Mouse (Mus musculus) hindbrain, postnatal 0 days (tissue): ENCODE data around the gene Pim1. TPM values are rescaled to one million over a fixed set of nuclear protein-coding genes. Genes with fewer than 3 reads are reported as not detected.

Experiments used
- ATAC-seq: fragments of 200-750 bp; cut with Nextera tagmentation; 2 replicates; pipeline ENCODE4 v1.8.0; 2017; ENCODE audit warnings: mild to moderate bottlenecking, moderate TSS enrichment, moderate library complexity
- DNase-seq: peaks from one replicate; pipeline ENCODE4 v3.0.0-alpha.2; 2015; ENCODE audit warnings: low spot score
- H3K27ac ChIP-seq: fragments of 300-500 bp; sonication (generic); 2 replicates; pipeline ENCODE4 v1.5.1; 2014; ENCODE audit warnings: mild to moderate bottlenecking
- H3K27me3 ChIP-seq: fragments of 300-500 bp; sonication (generic); 2 replicates; pipeline ENCODE4 v1.6.1; 2014; ENCODE audit warnings: low read length, mixed read lengths; ENCODE audit not compliant: insufficient read depth
- H3K36me3 ChIP-seq: fragments of 300-500 bp; sonication (generic); 2 replicates; pipeline ENCODE4 v1.6.1; 2014; ENCODE audit warnings: low read length, mixed read lengths; ENCODE audit not compliant: insufficient read depth
- H3K4me1 ChIP-seq: fragments of 300-500 bp; sonication (generic); 2 replicates; pipeline ENCODE4 v1.6.1; 2014; ENCODE audit warnings: antibody characterized with exemption, low read length, mixed read lengths; ENCODE audit not compliant: insufficient read depth
- H3K4me2 ChIP-seq: fragments of 300-500 bp; sonication (generic); 2 replicates; pipeline ENCODE4 v1.6.1; 2014; ENCODE audit warnings: low read depth, mild to moderate bottlenecking, low read length, moderate library complexity, mixed read lengths
- H3K4me3 ChIP-seq: fragments of 300-500 bp; sonication (generic); 2 replicates; pipeline ENCODE4 v1.5.1; 2014; ENCODE audit warnings: low read length
- H3K9ac ChIP-seq: fragments of 300-500 bp; sonication (generic); replicated peaks from 2 replicates; pipeline ENCODE4 v1.6.1; 2014; ENCODE audit warnings: mild to moderate bottlenecking, low read length, moderate library complexity, mixed read lengths
- H3K9me3 ChIP-seq: fragments of 300-500 bp; sonication (generic); 2 replicates; pipeline ENCODE4 v1.6.1; 2016; ENCODE audit warnings: low read length, mixed read lengths
- CTCF ChIP-seq: IDR thresholded peaks from 2 replicates; pipeline ENCODE4 v1.5.1; 2016; ENCODE audit warnings: antibody characterized with exemption, control low read depth, low read depth
- WGBS: fragments of 180-500 bp; shearing (Covaris S2); extraction: QIAGEN DNeasy Blood & Tissue Kit; methylation state at CpG from one replicate; pipeline ENCODE4 v1.1.7; 2014; 5-methylcytosine and 5-hydroxymethylcytosine counted together
- polyA plus RNA-seq: library from polyadenylated mRNA; unstranded; fragments of >200 nt; fragmentation: Nextera tagmentation; extraction: Ambion mirVana; gene quantifications from 2 replicates; pipeline ENCODE4 v1.2.1, GENCODE M21; 2015
- total RNA-seq: library from RNA; depleted of rRNA; stranded (reverse); fragments of >200 nt; gene quantifications from 2 replicates; pipeline ENCODE4 v1.2.3, GENCODE M21; 2014; rRNA removed

The Pim1 gene
- total RNA-seq, result 15.4 and 18.9 TPM in 2 replicates
- polyA plus RNA-seq, result 14.6 and 16.8 TPM in 2 replicates

GRCm38 (mm10) chr17:29490713-29491581 lies at the start of gene Pim1:
Pim1 (plus strand) TSS chr17:29490753.
- DNase-seq, result peak; percentile 70
- 1% methylated on average over 73 of the region's 99 CpGs for WGBS
- H3K36me3 ChIP-seq, result peaks cover 11% of the 10 kb centered on the region; the same call in 1 of the 2 replicates
- H3K9me3 ChIP-seq, result no peaks in the 10 kb centered on the region
- peak within 1 kb of the TSS; percentile 87 for H3K9ac ChIP-seq
- no peaks in the 10 kb centered on the region for H3K27me3 ChIP-seq
- ATAC-seq, result peak; percentile 27
- H3K27ac ChIP-seq, result peak within 1 kb of the TSS; percentile 91
- peak within 1 kb of the TSS; percentile 87 for H3K4me3 ChIP-seq
- H3K4me1 ChIP-seq, result peaks cover 3% of the 10 kb centered on the region; the same call in 1 of the 2 replicates
- peak; percentile 47 for TF ChIP-seq CTCF
- peak within 1 kb of the TSS; percentile 84 for H3K4me2 ChIP-seq

DNA sequence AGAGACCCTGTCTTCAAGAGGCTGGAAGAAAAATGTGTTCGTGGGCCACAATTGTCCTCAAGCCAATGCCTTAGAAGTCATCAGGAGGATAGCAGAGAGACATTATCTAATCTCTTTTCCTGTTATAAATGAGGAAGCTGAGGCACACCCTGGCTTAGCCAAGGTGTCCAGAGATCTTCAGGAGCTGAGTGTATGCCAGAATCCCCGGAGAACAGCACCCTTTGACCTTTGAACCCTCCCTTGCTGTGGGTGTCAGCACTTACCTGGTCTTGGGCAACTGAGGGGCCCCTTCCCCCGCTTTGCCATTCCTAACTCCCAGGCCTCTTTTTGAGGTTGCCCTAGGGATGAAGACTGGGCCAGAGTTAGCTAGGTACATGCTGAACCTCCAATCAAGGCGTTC lies 49.0 kb upstream of the Pim1 start:
- no peak for TF ChIP-seq CTCF
- Histone ChIP-seq H3K9ac (no peak overlapping the region), H3K4me3 (no peak overlapping the region), H3K36me3 (no peaks in the 10 kb centered on the region), H3K4me2 (no peak overlapping the region), H3K27me3 (no peaks in the 10 kb centered on the region), H3K9me3 (no peaks in the 10 kb centered on the region), H3K27ac (no peak overlapping the region), H3K4me1 (peaks cover 5% of the 10 kb centered on the region; the same call in 1 of the 2 replicates)
- 80% methylated on average over 4 of the region's 4 CpGs for WGBS
- DNase-seq, result no peak
- no peak for ATAC-seq

DNA sequence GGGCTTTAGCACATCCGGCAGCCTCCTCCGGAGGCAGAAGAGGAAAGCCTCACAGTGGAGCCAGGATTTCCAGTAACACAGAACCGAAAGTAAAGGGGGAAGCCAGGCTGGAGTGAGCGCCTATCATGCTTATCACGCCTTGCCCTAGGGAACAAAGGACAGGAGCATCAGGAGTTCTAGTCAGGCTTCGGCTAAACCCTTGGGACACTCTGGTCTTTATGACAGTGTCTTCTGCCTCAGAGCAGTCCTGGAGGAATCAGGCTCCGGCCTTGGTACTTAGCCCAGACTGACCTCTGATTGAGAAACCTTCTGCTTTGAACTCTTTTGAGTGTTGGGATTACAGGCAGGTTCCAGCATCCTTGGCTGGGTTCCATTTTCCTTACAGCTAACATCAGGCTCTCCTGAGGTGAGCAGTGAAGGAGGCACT lies 48.4 kb upstream of the Pim1 start:
- H3K36me3 ChIP-seq, result no peaks in the 10 kb centered on the region
- no peaks in the 10 kb centered on the region for H3K27me3 ChIP-seq
- no peak for DNase-seq
- H3K9me3 ChIP-seq, result no peaks in the 10 kb centered on the region
- no peak for TF ChIP-seq CTCF
- ATAC-seq, result no peak
- no peak overlapping the region for H3K4me3 ChIP-seq
- WGBS, result 53% methylated on average over 7 of the region's 7 CpGs
- H3K4me1 ChIP-seq, result peaks cover 5% of the 10 kb centered on the region; the same call in 1 of the 2 replicates
- no peak overlapping the region for H3K27ac ChIP-seq
- no peak overlapping the region for H3K4me2 ChIP-seq
- H3K9ac ChIP-seq, result no peak overlapping the region

GRCm38 (mm10) chr17:29443724-29444123 lies 46.8 kb upstream of the Pim1 start:
- Histone ChIP-seq H3K4me2 (no peak overlapping the region), H3K27ac (no peak overlapping the region), H3K4me3 (no peak overlapping the region), H3K9me3 (no peaks in the 10 kb centered on the region), H3K4me1 (no peaks in the 10 kb centered on the region), H3K36me3 (no peaks in the 10 kb centered on the region), H3K9ac (no peak overlapping the region), H3K27me3 (no peaks in the 10 kb centered on the region)
- ATAC-seq (no peak), DNase-seq (no peak)
- WGBS, result 80% methylated on average over 4 of the region's 4 CpGs
- TF ChIP-seq CTCF, result no peak

DNA sequence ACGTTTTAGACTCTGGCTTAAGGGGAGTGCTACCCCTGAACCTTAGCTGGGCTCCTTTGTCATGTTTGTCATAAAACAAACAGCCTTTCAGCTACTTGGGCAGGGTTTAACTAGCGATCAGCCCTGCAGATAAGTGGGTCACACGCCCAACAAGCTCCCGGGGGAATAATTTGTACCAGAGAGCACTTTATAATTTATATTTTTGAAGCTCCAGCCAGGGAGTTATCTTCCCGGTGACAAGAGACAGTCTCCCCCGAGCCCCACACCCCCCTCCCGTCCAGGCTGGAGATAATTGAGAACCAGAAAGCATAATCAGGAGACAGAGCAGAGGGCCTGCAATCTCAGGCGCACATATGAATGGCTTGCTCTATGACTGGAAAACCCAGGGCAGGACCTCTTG lies 45.5 kb upstream of the Pim1 start:
- no peak overlapping the region for H3K9ac ChIP-seq

GRCm38 (mm10) chr17:29447323-29447722 lies 43.2 kb upstream of the Pim1 start:
- ATAC-seq (no peak), DNase-seq (no peak)
- H3K9ac ChIP-seq, result no peak overlapping the region
- no peaks in the 10 kb centered on the region for H3K36me3 ChIP-seq
- H3K9me3 ChIP-seq, result no peaks in the 10 kb centered on the region
- H3K4me3 ChIP-seq, result no peak overlapping the region
- no peaks in the 10 kb centered on the region for H3K27me3 ChIP-seq
- H3K4me1 ChIP-seq, result peaks cover 9% of the 10 kb centered on the region; the same call in 1 of the 2 replicates
- H3K4me2 ChIP-seq, result no peak overlapping the region
- 58% methylated on average over 3 of the region's 3 CpGs for WGBS
- no peak overlapping the region for H3K27ac ChIP-seq
- TF ChIP-seq CTCF, result no peak

More for the DNA sequence above, 45.5 kb upstream of the Pim1 start:
- WGBS, result 25% methylated on average over 8 of the region's 8 CpGs
- Histone ChIP-seq H3K4me3 (no peak overlapping the region), H3K4me2 (no peak overlapping the region), H3K9me3 (no peaks in the 10 kb centered on the region), H3K27ac (no peak overlapping the region), H3K4me1 (no peaks in the 10 kb centered on the region), H3K36me3 (no peaks in the 10 kb centered on the region), H3K27me3 (no peaks in the 10 kb centered on the region)
- DNase-seq (peak; percentile 32), ATAC-seq (no peak)
- no peak for TF ChIP-seq CTCF

DNA sequence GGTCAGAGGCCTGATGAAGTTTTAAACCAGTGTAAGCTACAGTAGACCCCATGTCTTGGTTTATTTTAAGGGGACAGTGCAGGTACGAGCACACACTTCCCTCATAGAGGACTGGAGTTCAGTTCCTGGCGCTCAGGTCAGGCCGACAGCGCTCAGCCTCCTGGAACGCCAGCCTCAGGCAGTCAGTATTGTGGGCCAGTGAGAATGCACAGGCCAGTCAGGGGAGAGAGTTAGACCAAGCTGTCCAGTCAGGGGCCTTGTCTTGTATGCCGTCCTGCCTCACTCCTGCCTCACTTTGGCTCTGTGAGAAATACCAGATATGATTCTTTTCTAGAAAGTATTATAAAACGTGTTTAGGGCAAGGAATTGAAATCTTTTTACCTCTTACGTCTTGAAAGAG lies 42.5 kb upstream of the Pim1 start:
- Histone ChIP-seq H3K4me1 (peaks cover 9% of the 10 kb centered on the region; the same call in 1 of the 2 replicates), H3K4me3 (no peak overlapping the region), H3K4me2 (no peak overlapping the region), H3K36me3 (no peaks in the 10 kb centered on the region), H3K9me3 (no peaks in the 10 kb centered on the region), H3K27ac (no peak overlapping the region), H3K9ac (no peak overlapping the region), H3K27me3 (no peaks in the 10 kb centered on the region)
- WGBS, result 70% methylated on average over 8 of the region's 8 CpGs
- no peak for TF ChIP-seq CTCF
- ATAC-seq (no peak), DNase-seq (no peak)
